14 mouse cellular contexts compared by ENCODE assay signal in the genomic region with DNA sequence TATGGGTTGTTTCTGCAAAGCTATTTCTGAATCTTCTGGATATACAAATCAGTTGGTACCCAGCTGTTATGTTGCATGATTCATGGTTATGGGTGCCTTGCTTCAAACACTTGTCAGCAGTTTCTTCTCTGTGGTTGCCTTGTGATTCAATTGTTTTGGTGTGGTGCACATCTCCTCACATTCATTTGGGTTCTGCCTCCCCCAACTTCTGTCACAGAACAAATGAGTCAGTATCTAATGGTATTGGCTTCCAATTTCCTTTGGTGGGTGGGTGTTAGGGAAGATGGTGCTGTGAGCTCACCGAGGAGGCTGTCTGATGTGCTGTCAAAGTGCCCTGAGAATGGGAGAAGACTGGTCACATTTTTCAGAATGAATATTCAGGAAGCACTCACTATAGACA.
A peak's percentile ranks its signal among the peaks of the same experiment; 100 is the strongest.
DNase-seq lines count a peak whose midpoint lies in the region; ATAC-seq lines count a peak whose summit lies in the region.
"Had no signal": no experiment of that assay in that cellular context is flagged by ENCODE, and none has a peak within 500 bp of the region (broad histone marks: within the 10 kb centered on the region; RNA-seq: fewer than 3 reads in every experiment).

No protein-coding gene starts in this region.

- ATAC-seq in megakaryocyte-erythroid progenitor cell, adult 5-6 weeks (replicated peaks; ENCODE audit: low FRiP score, low TSS enrichment, poor library complexity, severe bottlenecking) = no peak
- no peak for ATAC-seq in megakaryocyte, adult 5-6 weeks (ENCODE audit: poor library complexity, severe bottlenecking)
- ATAC-seq: lung, postnatal 0 days had no signal

- peak; percentile 44 for DNase-seq in right cerebral cortex, adult 18-20 months
- no peak for DNase-seq in right cerebral cortex, postnatal 14 days
- peak; percentile 24 to 42 for DNase-seq in frontal cortex, postnatal 36 days (ENCODE audit: low spot score in 2 of 2)
- peak; percentile 1 to 71 for DNase-seq in left cerebral cortex, adult 8-10 months (ENCODE audit: low spot score in 2 of 2)
- DNase-seq in right cerebral cortex, postnatal 36 days (ENCODE audit: low spot score in 2 of 2) = peak; percentile 7 to 34
- no peak for DNase-seq in thymus, adult 18-20 months
- DNase-seq: adrenal gland, postnatal 36 days; cerebellum, adult 8-10 months; gastrocnemius, postnatal 25 days; kidney, adult 11 months; midbrain, embryonic 14.5 days had no signal

Comparison
In these comparisons a context has a peak if more than half of its experiments do, and no peak if none do; other contexts are left out.
1. DNase-seq: peak in right cerebral cortex, adult 18-20 months (single experiment), frontal cortex, postnatal 36 days (2 of 2), left cerebral cortex, adult 8-10 months (2 of 2) and right cerebral cortex, postnatal 36 days (2 of 2); none in right cerebral cortex, postnatal 14 days (single experiment) and thymus, adult 18-20 months (0 of 2).